Mouse (Mus musculus) olfactory bulb, adult 2 months (tissue): ENCODE measurements around the gene Smo. TPM values are rescaled to one million over a fixed set of nuclear protein-coding genes. Genes with fewer than 3 reads are reported as not detected.

Source experiments
- H3K27ac ChIP-seq: fragments of 200-500 bp; 2 replicates; pipeline ENCODE4 v1.5.1; 2012; ENCODE audit warnings: low read depth, low read length; ENCODE audit not compliant: insufficient read depth
- H3K4me1 ChIP-seq: fragments of 200-500 bp; 2 replicates; pipeline ENCODE4 v1.6.1; 2012; ENCODE audit warnings: low read length; ENCODE audit not compliant: control insufficient read depth, insufficient read depth
- H3K4me3 ChIP-seq: fragments of 200-500 bp; 2 replicates; pipeline ENCODE4 v1.5.1; 2012; ENCODE audit warnings: mild to moderate bottlenecking, low read depth, low read length, moderate library complexity; ENCODE audit not compliant: insufficient read depth
- CTCF ChIP-seq: fragments of 200-500 bp; IDR thresholded peaks from 2 replicates; pipeline ENCODE4 v1.5.1; 2012; ENCODE audit warnings: low read depth, mild to moderate bottlenecking, low read length, moderate library complexity; ENCODE audit not compliant: insufficient read depth
- POLR2A ChIP-seq: fragments of 200-500 bp; IDR thresholded peaks from 2 replicates; pipeline ENCODE4 v1.6.1; 2012; ENCODE audit warnings: mild to moderate bottlenecking, low read depth, low read length, moderate library complexity; ENCODE audit not compliant: insufficient read depth
- WGBS: fragments of 180-500 bp; shearing (Covaris S2); methylation state at CpG from one replicate; pipeline ENCODE4 v1.1.7; 2018; 5-methylcytosine and 5-hydroxymethylcytosine counted together
- polyA plus RNA-seq: library from polyadenylated mRNA; stranded (reverse); fragments of >200 nt; gene quantifications from 2 replicates; pipeline ENCODE4 v1.2.4, GENCODE M21; 2012; ENCODE audit warnings: low replicate concordance; ENCODE audit not compliant: missing spikeins, insufficient read depth, insufficient read length

Smo gene
- polyA plus RNA-seq, 1 experiment: not detected

DNA sequence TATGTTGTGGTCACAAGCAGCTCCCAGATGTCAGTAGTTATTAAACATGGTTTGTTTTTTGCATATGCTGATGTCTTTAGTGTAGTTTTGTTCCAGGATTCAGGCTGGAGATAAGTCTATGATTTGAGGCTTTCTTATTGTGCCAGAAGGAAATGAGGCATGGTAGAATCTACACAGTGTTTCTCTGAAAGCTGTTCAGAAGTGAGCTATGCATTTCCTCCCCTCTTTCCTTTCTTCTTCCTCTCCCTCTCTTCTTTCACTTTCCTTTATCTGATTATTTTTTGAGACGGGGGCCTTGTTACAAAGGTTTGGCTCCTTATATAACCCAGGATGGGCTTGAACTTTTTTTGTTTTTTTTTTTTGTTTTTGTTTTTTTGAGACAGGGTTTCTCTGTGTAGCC is 58.2 kb downstream of the Smo start:
- no peak for TF ChIP-seq CTCF
- TF ChIP-seq POLR2A: no peak
- no peak overlapping the region for H3K4me3 ChIP-seq
- WGBS: 85% methylated on average over 1 of the region's 1 CpGs

DNA sequence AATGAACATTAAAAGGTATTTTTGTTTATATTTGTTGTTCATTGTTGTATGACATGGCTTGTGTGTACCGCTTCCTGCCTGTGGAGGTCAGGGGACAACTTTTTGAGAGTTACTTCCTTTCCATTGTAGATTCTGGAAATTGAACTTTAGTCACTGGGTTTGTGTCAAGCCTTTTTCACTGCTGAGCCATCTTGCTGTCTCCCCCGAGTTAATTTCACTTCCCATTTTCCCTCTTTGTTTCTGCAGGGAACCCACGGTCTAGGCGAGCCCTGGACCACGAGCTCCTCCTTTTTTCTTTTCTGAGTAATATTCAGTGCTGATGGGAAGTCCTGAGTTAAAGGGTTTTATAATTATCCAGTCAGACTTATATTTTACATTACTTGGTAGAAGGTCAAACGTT is 59.3 kb downstream of the Smo start:
- H3K4me1 ChIP-seq: no peaks in the 10 kb centered on the region; the same call in 1 of the 2 replicates
- 73% methylated on average over 6 of the region's 6 CpGs for WGBS
- no peak overlapping the region for H3K27ac ChIP-seq
- H3K4me3 ChIP-seq: no peak overlapping the region
- TF ChIP-seq POLR2A (no peak), CTCF (no peak)

More for the DNA sequence above, 58.2 kb downstream of the Smo start:
- H3K27ac ChIP-seq: no peak overlapping the region
- no peaks in the 10 kb centered on the region; the same call in 1 of the 2 replicates for H3K4me1 ChIP-seq

DNA sequence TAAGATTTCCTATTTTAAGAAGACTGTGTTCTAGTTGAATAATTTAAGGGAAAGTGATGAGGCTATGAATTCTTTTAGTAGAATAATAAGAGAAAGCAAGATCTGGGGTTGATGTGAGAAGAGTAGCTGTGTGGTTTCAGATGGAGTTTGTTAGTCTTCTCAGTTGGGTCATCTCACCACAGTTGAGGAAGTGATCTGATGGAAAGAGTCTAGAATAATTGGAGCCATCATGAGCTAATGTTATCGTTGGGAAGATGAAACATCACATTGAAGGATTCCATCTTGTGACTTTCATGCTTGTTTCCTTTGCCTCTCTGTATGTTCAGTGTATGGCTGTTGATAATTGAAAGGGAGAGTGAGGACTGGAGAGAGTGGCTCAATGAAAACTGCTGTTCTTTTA is 67.7 kb downstream of the Smo start:
- no peak for TF ChIP-seq POLR2A
- TF ChIP-seq CTCF: no peak
- H3K27ac ChIP-seq: no peak overlapping the region
- WGBS: 80% methylated on average over 1 of the region's 1 CpGs
- peaks cover 2% of the 10 kb centered on the region for H3K4me1 ChIP-seq
- no peak overlapping the region for H3K4me3 ChIP-seq

DNA sequence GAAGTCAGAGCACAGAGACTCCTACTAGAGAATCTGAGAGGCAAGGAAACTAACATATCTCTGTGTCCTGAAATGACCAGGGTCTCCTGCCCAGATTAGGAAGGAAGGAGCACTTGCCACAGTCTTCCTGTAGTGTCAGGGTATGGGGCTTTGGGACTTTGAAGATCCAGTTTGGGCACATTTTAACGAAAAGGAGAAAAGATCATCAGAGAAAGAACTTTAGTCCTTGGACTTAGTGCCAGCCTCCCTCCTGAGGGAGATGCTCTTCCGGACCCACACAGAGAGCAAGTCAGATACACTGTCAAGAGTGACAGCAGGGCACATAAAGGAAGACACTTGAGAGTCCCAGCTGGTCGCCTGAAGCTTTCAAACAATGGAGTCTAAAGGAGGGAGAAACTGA is 68.7 kb downstream of the Smo start:
- H3K27ac ChIP-seq: no peak overlapping the region
- no peak overlapping the region for H3K4me3 ChIP-seq
- H3K4me1 ChIP-seq: peaks cover 2% of the 10 kb centered on the region
- TF ChIP-seq CTCF (no peak), POLR2A (no peak)
- 70% methylated on average over 3 of the region's 3 CpGs for WGBS

DNA sequence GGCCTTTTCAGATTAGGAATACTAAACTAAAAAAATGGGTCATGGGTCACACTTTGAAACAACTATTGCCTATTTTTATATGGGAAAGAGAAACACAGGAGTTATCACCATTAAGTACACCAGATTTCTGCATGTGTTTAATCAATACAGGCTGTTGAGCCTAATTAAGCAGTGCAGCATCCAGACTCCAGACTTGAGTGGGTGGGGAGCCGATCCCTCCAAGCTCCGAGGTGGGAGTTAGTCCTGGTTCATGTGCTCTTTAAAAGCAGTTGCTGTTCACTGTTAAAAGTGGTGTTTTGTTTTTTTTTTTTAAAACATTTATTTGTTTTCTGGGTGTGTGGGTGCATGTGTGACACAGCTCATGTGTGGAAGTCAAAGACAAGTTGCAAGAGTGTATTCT is 70.1 kb downstream of the Smo start:
- 24% methylated on average over 2 of the region's 2 CpGs for WGBS
- TF ChIP-seq POLR2A (no peak), CTCF (no peak)
- Histone ChIP-seq H3K27ac (no peak overlapping the region), H3K4me1 (peaks cover 2% of the 10 kb centered on the region), H3K4me3 (no peak overlapping the region)

Other genes starting within 250 kb of the Smo start
- not detected in 2 replicates for gene Kcp, start 227.6 kb upstream of the Smo start, polyA plus RNA-seq
- not detected in 2 replicates for gene Irf5, start 208.9 kb upstream of the Smo start, polyA plus RNA-seq
- 290 TPM in 1 of 2 replicates, not detected in the other for gene Tnpo3, start 125.6 kb upstream of the Smo start, polyA plus RNA-seq
- not detected in 2 replicates for gene Tspan33, start 41.3 kb upstream of the Smo start, polyA plus RNA-seq
- gene Ahcyl2, start 32.5 kb downstream of the Smo start, polyA plus RNA-seq: 277 TPM in 1 of 2 replicates, not detected in the other
- not detected in 2 replicates for gene Strip2, start 181.5 kb downstream of the Smo start, polyA plus RNA-seq